ENCODE assay signal across 22 mouse cellular contexts in genomic region chr16:10840018-10840417, GRCm38 (mm10). TPM values are rescaled to one million over a fixed set of nuclear protein-coding genes. Genes with fewer than 3 reads are reported as not detected.
"Had no signal": no experiment of that assay in that cellular context is flagged by ENCODE, and none has a peak within 500 bp of the region (broad histone marks: within the 10 kb centered on the region; RNA-seq: fewer than 3 reads in every experiment).

No protein-coding gene starts in this region.

- H3K9me3 ChIP-seq: midbrain, embryonic 13.5 days; neural tube, embryonic 15.5 days; stomach, embryonic 15.5 days had no signal

- H3K27me3 ChIP-seq: neural tube, embryonic 15.5 days; stomach, embryonic 15.5 days had no signal

- H3K9ac ChIP-seq: liver, embryonic 14.5 days; midbrain, embryonic 13.5 days; neural tube, embryonic 15.5 days; stomach, embryonic 15.5 days had no signal

- DNase-seq: kidney, adult 9 months; kidney, postnatal 10 days; left cerebral cortex, postnatal 4 days; lung, adult 18-20 months; lung, postnatal 36 days; thymus, postnatal 4 days had no signal

- H3K4me3 ChIP-seq: midbrain, embryonic 13.5 days; neural tube, embryonic 15.5 days; stomach, embryonic 15.5 days had no signal

- H3K4me2 ChIP-seq: midbrain, embryonic 13.5 days; neural tube, embryonic 15.5 days; stomach, embryonic 15.5 days had no signal

- H3K27ac ChIP-seq: liver, embryonic 14.5 days; midbrain, embryonic 13.5 days; neural tube, embryonic 15.5 days; stomach, embryonic 15.5 days had no signal

- ATAC-seq: midbrain, embryonic 13.5 days had no signal

- H3K36me3 ChIP-seq: midbrain, embryonic 13.5 days; neural tube, embryonic 15.5 days; stomach, embryonic 15.5 days had no signal

RNA-seq across cellular contexts. Expression of gene Rmi2, which starts 5.2 kb away (rescaled TPM):
- polyA plus RNA-seq: liver, adult 2 months had no signal

RNA-seq across cellular contexts. Expression of gene Gm11172, which starts 27.3 kb away (rescaled TPM):
- total RNA-seq: layer of hippocampus, adult 8-10 months; layer of hippocampus, postnatal 14 days; left cerebral cortex, adult 18-20 months; left cerebral cortex, postnatal 10 days; left cerebral cortex, postnatal 4 days; liver, adult 2 months; megakaryocyte progenitor cell, adult 5-6 weeks; midbrain, postnatal 0 days had no signal
- polyA plus RNA-seq: large intestine, adult 2 months; liver, adult 2 months; liver, embryonic 14.5 days; lung, embryonic 16.5 days; midbrain, embryonic 13.5 days; midbrain, postnatal 0 days; neural tube, embryonic 11.5 days; neural tube, embryonic 15.5 days; spleen, adult 2 months; stomach, embryonic 15.5 days; testis, adult 2 months had no signal

RNA-seq across cellular contexts. Expression of gene Prm1, which starts 34.4 kb away (rescaled TPM):
- total RNA-seq: layer of hippocampus, adult 8-10 months; layer of hippocampus, postnatal 14 days; left cerebral cortex, adult 18-20 months; left cerebral cortex, postnatal 10 days; left cerebral cortex, postnatal 4 days; liver, adult 2 months; megakaryocyte progenitor cell, adult 5-6 weeks; midbrain, postnatal 0 days had no signal
- polyA plus RNA-seq: liver, adult 2 months; liver, embryonic 14.5 days; lung, embryonic 16.5 days; midbrain, embryonic 13.5 days; midbrain, postnatal 0 days; neural tube, embryonic 11.5 days; stomach, embryonic 15.5 days had no signal

RNA-seq across cellular contexts. Expression of gene Prm2, which starts 44.1 kb away (rescaled TPM):
- total RNA-seq: layer of hippocampus, adult 8-10 months; layer of hippocampus, postnatal 14 days; left cerebral cortex, adult 18-20 months; left cerebral cortex, postnatal 10 days; left cerebral cortex, postnatal 4 days; liver, adult 2 months; megakaryocyte progenitor cell, adult 5-6 weeks; midbrain, postnatal 0 days had no signal
- polyA plus RNA-seq: liver, adult 2 months; liver, embryonic 14.5 days; lung, embryonic 16.5 days; midbrain, embryonic 13.5 days; midbrain, postnatal 0 days; neural tube, embryonic 11.5 days; neural tube, embryonic 15.5 days; spleen, adult 2 months; stomach, embryonic 15.5 days had no signal

RNA-seq across cellular contexts. Expression of gene Prm3, which starts 49.3 kb away (rescaled TPM):
- total RNA-seq: layer of hippocampus, adult 8-10 months; layer of hippocampus, postnatal 14 days; left cerebral cortex, adult 18-20 months; left cerebral cortex, postnatal 10 days; left cerebral cortex, postnatal 4 days; liver, adult 2 months; megakaryocyte progenitor cell, adult 5-6 weeks; midbrain, postnatal 0 days had no signal
- polyA plus RNA-seq: large intestine, adult 2 months; liver, adult 2 months; liver, embryonic 14.5 days; lung, embryonic 16.5 days; midbrain, embryonic 13.5 days; midbrain, postnatal 0 days; neural tube, embryonic 11.5 days; neural tube, embryonic 15.5 days; spleen, adult 2 months; stomach, embryonic 15.5 days had no signal
